Mouse (Mus musculus) mesoderm, embryonic 11.5 days (tissue): Measurements from ENCODE around the gene Fanci.
A peak's percentile ranks its signal among the peaks of the same experiment; 100 is the strongest.

Experiments
- DNase-seq: peaks from one replicate; pipeline ENCODE4 v3.0.0-alpha.2; 2012; ENCODE audit warnings: low read depth, low spot score

The Fanci gene

DNA sequence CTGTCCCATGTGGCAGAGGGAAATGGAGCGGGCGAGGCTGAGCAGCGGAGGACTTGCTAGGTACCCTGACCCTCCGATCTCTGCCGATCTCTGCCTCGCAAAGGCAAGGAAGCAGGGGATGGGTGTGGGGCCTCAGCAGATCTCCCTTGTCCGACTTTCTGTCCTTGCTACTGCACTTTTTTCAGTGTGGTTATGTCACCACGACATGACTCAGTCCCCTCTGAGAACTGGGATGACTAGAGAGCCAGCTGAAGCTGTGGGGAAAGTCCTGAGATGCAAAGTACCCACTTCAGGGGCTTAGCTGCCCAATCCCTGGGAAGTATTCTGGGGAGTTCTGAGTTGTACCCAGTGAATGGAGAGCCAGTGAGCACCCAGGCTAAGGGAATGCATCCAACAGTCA, 4.6 kb upstream of the Fanci start:
- DNase-seq, result no peak

DNA sequence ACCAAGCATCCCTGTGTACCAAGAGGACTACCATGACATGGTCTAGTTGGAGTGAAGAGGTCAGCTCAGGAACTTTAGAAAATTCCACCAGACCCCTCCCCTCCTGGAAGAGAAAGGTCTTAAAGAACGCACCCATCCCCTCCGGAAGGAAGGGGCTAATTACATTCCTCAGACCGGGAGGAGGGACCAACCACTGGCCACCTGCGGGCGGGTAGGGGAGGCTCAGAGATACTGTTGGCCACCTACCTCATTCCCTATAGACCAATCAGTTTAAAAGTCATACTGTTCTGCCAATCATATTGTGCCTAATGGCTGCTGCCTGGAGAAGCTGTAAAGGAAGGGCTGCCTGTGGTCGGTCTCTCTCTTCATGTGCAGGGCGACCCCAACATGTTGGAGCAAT, 3.7 kb upstream of the Fanci start:
- no peak for DNase-seq

DNA sequence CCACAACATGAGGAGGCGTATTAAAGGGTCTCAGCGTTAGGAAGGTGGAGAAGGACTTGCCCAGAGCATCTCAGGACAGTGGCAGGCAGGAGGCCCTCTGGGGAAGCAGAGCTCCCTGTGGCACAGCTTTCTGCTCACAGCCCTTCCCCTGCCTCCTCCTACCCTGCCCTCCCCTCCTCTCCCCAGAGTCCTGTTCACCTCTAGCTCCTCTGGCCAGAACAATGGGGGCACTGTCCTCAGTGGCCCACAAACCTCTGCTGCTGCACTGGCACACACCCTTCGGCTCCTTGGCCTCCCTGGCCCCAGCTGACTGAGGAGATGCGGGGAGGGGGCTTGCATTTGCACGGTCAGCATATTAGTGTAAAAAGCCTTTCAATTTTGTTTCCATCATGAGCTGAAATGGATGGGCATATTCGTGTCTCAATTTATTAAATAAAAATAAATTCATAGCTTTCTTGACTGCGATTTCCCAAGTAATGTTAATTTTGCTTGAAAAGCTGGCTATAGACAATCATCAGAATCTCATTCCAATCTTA, 3.0 kb upstream of the Fanci start:
- peak; percentile 39 for DNase-seq

- no peak for DNase-seq
Measured at GRCm38 (mm10) chr7:79390141-79390708, 1.5 kb upstream of the Fanci start.

DNA sequence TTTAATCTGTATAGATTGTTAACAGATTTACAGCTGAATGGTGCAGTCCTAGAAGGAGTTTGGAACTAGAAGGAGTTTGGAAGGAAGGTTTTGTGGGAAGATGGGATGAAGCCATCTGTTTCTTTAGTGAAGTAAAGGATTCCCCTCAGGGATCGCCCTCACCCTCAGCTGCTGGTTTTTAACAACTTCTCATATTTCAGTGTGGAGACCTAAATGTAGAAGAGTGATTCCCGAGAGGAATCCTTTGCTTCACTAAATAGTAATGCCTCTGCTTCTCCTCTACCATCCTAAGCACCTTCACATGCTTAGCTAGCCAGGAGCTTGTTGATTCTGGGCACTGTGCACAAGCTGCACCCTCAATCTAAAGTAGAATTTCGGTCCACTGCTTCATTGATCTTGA, 258 bp upstream of the Fanci start:
- DNase-seq, result peak; percentile 23

GRCm38 (mm10) chr7:79392860-79393513, 1.3 kb downstream of the Fanci start:
- DNase-seq, result no peak

DNA sequence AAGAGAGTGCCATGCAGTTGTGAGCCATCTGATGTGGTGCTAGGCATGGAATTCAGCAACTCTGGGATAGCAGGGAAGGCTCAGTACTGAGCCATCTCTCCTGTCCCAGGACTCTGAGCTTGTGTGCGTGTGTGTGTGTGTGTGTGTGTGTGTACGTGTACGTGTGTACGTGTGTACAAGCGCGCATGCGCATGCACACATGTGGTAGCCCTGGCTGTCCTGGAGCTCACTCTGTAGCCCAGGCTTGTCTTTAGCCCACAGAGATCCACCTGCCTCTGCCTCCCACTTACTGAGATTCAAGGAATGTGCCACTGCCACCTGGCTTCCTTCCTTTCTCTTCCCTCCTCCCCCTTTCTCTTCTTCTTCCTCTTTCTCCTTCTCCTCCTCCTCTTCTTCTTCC, 2.2 kb downstream of the Fanci start:
- DNase-seq, result no peak

- DNase-seq, result no peak
Measured at GRCm38 (mm10) chr7:79394666-79395065, 2.9 kb downstream of the Fanci start.

DNA sequence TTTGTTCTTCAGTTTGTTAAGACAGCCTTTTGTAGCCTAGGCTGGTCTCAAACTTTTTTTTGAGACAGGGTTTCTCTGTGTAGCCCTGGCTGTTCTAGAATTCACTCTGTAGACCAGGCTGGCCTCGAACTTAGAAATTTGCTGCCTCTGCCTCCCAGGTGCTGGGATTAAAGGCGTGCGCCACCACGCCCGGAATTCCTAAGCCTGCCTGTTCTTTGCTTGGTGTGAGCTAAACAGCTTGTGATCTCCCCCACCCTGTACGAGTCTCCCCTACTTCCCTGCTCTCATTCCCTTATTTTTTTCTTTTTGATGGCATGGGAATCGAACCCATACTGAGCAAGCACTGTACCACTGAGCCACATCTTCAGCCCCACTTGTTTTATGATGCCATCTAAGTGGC, 3.5 kb downstream of the Fanci start:
- no peak for DNase-seq

- no peak for DNase-seq
Measured at GRCm38 (mm10) chr7:79397446-79397963, 5.8 kb downstream of the Fanci start.

DNA sequence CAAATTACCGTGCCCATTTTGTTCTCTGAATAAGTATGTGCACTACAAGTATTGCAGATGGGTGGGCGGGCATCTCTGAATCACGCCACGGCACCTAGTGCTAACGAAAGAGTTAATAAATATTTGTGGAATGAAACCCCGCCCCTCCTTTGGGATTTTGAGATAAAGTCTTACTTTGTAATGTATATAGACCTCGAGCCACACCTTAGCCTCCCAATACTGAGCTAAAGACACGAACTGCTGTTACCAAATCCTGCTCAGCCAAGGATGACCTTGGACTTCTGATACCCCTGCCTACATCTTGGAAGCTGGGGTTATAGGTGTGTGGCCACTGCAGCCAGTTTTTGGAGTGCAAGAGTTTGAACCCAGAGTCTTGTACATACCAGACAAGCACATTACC, 6.7 kb downstream of the Fanci start:
- no peak for DNase-seq

GRCm38 (mm10) chr7:79398971-79399370, 7.2 kb downstream of the Fanci start:
- no peak for DNase-seq

- DNase-seq, result no peak
Measured at GRCm38 (mm10) chr7:79400296-79400695, 8.6 kb downstream of the Fanci start.

GRCm38 (mm10) chr7:79414449-79415375, 23.0 kb downstream of the Fanci start:
- DNase-seq, result no peak

DNA sequence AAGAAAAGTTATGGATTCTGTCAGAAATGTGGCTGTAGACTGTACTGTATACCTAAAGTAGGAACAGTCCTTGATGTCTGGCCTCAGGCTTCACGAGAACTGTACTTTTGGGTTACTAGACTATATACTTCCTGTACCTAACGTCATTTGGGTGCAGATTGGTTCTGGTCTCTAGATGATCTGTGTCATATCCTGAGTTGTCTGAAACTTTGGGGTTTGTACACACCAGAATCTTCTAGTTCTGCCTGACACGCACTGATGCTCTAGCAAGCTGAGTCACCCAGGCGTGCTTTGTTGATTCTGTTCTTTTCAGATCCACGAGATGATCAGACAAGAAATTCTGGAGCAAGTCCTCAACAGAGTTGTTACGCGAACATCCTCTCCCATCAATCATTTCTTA, 28.2 kb downstream of the Fanci start:
- no peak for DNase-seq

DNA sequence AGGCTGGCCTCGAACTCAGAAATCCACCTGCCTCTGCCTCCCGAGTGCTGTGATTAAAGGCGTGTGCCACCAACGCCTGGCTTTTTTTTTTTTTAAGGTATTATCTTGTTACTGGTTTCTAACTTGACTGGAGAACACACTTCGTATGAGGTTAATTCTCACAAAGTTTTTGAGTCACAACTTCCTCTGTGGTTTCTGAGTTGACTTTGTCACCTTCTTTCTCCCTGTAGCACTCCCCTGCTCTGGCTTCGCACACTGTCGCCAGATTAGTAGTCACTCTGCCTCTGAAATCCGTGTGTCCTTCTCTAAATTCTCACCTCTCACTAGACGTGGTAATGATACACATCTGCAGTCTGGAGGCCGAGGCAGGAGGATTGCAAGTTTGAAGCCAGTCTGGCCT, 31.1 kb downstream of the Fanci start:
- no peak for DNase-seq

DNA sequence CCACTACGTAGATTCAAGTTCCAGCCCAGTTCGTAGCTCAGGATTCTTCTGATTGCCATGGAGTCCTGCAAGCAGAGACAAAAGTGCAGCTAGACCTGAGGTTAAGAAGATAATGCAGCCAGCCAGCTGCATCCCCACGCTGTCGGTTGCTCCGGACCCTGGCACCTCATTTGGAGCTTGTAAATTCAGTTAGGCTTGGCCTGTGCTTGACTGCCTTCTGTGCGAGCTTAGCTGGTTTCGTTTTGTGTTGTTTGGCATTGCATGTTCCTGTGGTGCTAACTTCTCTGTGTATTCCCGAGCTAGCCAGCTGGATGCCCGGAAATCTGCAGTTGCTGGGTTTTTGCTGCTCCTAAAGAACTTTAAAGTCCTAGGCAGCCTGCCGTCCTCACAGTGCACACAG, 34.1 kb downstream of the Fanci start:
- no peak for DNase-seq

DNA sequence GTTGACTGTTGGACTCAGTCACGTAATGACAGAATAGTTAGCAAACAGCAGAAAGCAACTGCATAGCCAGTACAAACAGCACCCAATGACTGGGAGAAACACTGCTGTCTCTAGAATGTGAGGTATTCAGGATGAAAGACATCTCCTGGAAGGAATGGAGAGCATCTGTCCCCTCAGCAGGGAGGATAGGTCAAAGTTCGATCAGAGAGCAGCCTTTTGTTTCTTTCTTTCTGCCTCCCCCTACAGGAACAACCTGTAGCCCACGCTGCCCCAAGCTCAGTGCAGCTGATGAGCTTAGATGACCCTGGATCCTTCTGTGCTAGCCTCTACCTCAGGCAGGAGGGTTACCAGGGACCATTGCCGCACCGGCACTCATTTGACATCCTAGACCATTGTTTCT, 36.5 kb downstream of the Fanci start:
- peak; percentile 44 for DNase-seq

DNA sequence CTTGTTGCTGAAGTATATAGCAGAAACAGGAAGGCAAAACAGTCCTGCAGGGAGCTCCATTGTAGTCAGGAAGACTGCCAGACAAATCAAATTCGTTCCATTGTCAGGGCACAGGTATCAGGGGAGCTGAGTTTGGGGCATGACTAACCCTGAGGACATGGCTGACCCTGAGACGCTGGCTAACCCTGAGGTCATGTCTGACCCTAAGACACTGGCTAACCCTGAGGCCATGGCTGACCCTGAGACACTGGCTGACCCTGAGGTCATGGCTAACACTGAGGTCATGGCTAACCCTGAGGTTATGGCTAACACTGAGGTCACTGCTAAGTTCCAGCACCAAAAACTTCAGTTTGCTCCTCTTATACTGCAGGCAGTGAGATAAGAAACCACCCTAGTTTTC, 48.3 kb downstream of the Fanci start:
- no peak for DNase-seq

DNA sequence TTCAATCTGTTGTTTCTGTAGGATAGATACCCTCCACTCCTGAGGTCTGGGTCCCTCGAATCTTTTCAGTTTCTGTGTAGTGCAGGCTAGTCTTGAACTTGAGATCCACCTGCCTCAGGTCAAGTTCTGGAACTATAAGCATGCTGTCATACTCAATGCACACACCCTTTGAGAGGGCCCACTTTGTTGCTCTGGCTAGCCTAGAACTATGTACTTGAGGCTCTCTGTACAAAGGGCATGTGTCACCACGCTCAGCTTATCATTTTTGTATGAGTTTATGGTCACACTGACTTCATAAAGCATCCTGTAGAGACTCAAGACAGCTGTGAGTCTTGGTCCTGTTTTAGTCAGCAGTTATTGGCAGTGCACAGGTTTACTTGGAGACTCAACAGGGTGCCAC, 55.3 kb downstream of the Fanci start:
- no peak for DNase-seq

- DNase-seq, result no peak
Measured at GRCm38 (mm10) chr7:79447486-79447885, 55.8 kb downstream of the Fanci start.

DNA sequence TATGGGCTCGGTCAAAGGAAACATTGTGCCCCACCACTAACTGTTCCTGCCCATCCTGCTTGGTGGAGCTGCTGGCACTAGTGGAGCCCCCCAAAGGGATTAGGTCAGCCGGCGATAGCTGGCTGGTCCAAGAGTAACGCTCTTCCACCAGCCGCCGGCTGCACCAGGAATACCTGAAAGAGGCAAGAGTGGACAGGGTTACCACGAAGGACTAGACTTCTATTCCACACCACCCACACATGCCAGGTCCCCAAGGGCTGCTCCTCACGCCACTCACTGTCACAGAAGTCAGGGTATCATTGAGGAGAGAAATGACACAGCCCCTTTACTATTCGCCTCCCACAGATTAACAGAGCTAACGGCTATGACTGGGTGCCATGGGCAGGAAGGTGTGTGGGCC, 70.0 kb downstream of the Fanci start:
- DNase-seq, result no peak
